ENCODE assay signal across 1 mouse cellular context in the genomic region with DNA sequence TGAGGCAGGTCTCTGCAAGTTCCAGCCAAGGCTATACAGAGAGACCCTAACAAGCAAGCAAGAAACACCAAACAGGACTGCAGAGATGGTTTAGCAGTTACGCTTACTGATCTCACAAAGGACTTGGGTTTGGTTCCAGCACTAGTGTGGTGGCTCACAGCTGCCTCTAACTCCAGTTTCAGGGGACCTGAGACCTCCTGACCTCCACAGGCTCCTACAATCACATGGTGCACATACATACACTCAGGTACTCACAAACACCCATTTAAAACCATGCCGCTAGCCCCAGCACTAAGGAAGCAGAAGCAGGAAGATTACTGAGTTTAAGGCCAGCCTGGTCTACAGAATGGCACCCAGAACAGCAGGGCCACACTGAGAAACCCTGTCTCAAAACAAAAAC.
TF ChIP-seq lines count a peak whose summit lies in the region.

No protein-coding gene starts in this region.

TF ChIP-seq in CH12.LX, 34 proteins besides CTCF, POLR2A, EP300 and RAD21:
- TF ChIP-seq JUND (conservative IDR thresholded peaks at IDR 0.05; ENCODE audit: low read depth, low read length) (no peak), SMC3 (IDR thresholded peaks at IDR 0.05; ENCODE audit: low read depth, low read length) (no peak), MEF2A (IDR thresholded peaks at IDR 0.05; ENCODE audit: borderline replicate concordance, low read depth, low read length) (no peak), RCOR1 (conservative IDR thresholded peaks at IDR 0.05; ENCODE audit: low read depth, low read length) (no peak), ELF1 (IDR thresholded peaks at IDR 0.05; ENCODE audit: low read depth, low read length) (no peak), CHD2 (IDR thresholded peaks at IDR 0.05; ENCODE audit: low read length) (no peak), E2F4 (IDR thresholded peaks at IDR 0.05; ENCODE audit: insufficient replicate concordance, low read depth, low read length) (no peak), HCFC1 (IDR thresholded peaks at IDR 0.05; ENCODE audit: low read depth, low read length) (no peak), MYC (IDR thresholded peaks at IDR 0.05; ENCODE audit: low read depth, low read length) (no peak), POLR2AphosphoS2 (IDR thresholded peaks at IDR 0.05; ENCODE audit: low read depth, low read length) (no peak)
